Mouse (Mus musculus) C2C12 (cell line): ENCODE data around the gene Coro1c. TPM values are rescaled to one million over a fixed set of nuclear protein-coding genes. Genes with fewer than 3 reads are reported as not detected.

Source experiments
- H3K27me3 ChIP-seq: one replicate; pipeline ENCODE4 v1.6.1; 2011; ENCODE audit not compliant: control insufficient read depth, insufficient read depth, insufficient read length
- H3K36me3 ChIP-seq: one replicate; pipeline ENCODE4 v1.6.1; 2011; ENCODE audit not compliant: control insufficient read depth, insufficient read depth
- H3K4me3 ChIP-seq: one replicate; pipeline ENCODE4 v1.5.1; 2011; ENCODE audit warnings: mild to moderate bottlenecking, control low read depth; ENCODE audit not compliant: poor library complexity, insufficient read depth, severe bottlenecking
- H3K79me2 ChIP-seq: one replicate; pipeline ENCODE4 v1.6.1; 2011; ENCODE audit not compliant: control insufficient read depth, insufficient read depth
- H3K79me3 ChIP-seq: one replicate; pipeline ENCODE4 v1.6.1; 2011; ENCODE audit warnings: low read depth, control low read depth
- H3ac ChIP-seq: one replicate; pipeline ENCODE3; 2011; ENCODE audit warnings: low read depth; ENCODE audit not compliant: control insufficient read depth, insufficient read length
- CEBPB ChIP-seq: IDR thresholded peaks from one replicate; pipeline ENCODE4 v1.6.1; 2011; ENCODE audit warnings: low read depth, mild to moderate bottlenecking, control low read depth, moderate library complexity
- CTCF ChIP-seq: IDR thresholded peaks from one replicate; pipeline ENCODE4 v1.5.1; 2011; ENCODE audit not compliant: control insufficient read depth, insufficient read depth, insufficient read length
- FOSL1 ChIP-seq: IDR thresholded peaks from one replicate; pipeline ENCODE4 v1.8.0; 2011; ENCODE audit warnings: mild to moderate bottlenecking, low read length; ENCODE audit not compliant: poor library complexity, insufficient read depth, severe bottlenecking
- MAX ChIP-seq: IDR thresholded peaks from one replicate; pipeline ENCODE4 v1.6.1; 2011; ENCODE audit warnings: mild to moderate bottlenecking, control low read depth
- MYOD1 ChIP-seq: IDR thresholded peaks from one replicate; pipeline ENCODE4 v1.6.1; 2011; ENCODE audit warnings: low read depth; ENCODE audit not compliant: control insufficient read depth, insufficient read length
- MYOG ChIP-seq: IDR thresholded peaks from one replicate; pipeline ENCODE4 v1.6.1; 2011; ENCODE audit not compliant: control insufficient read depth, insufficient read length; ENCODE audit errors: extremely low read depth
- USF1 ChIP-seq: IDR thresholded peaks from one replicate; pipeline ENCODE4 v1.6.1; 2011; ENCODE audit warnings: low read depth, mild to moderate bottlenecking, control low read depth, moderate library complexity
- polyA plus RNA-seq: library from polyadenylated mRNA; unstranded; fragments of >200 nt; fragmentation: generic; extraction: Trizol; gene quantifications from one replicate; pipeline ENCODE4 v1.2.1, GENCODE M21; 2012; ENCODE audit warnings: missing spikeins

The Coro1c gene
- polyA plus RNA-seq, 1 experiment: 156 TPM

- no peaks in the 10 kb centered on the region for H3K27me3 ChIP-seq
Measured at GRCm38 (mm10) chr5:113807712-113808111, 100.8 kb downstream of the Coro1c start.

GRCm38 (mm10) chr5:113806414-113806813 is 102.1 kb downstream of the Coro1c start:
- TF ChIP-seq MYOG (no peak), MYOD1 (no peak), CTCF (no peak), USF1 (no peak), CEBPB (no peak), MAX (no peak)
- Histone ChIP-seq H3K79me2 (no peaks in the 10 kb centered on the region), H3K79me3 (no peaks in the 10 kb centered on the region), H3K27me3 (no peaks in the 10 kb centered on the region), H3K4me3 (no peak overlapping the region), H3ac (no peak overlapping the region), H3K36me3 (no peaks in the 10 kb centered on the region)

More at GRCm38 (mm10) chr5:113807712-113808111, 100.8 kb downstream of the Coro1c start:
- no peak for TF ChIP-seq MYOG
- TF ChIP-seq CEBPB: no peak
- TF ChIP-seq FOSL1: no peak
- TF ChIP-seq MAX: no peak
- TF ChIP-seq CTCF: no peak
- TF ChIP-seq MYOD1: no peak
- no peak for TF ChIP-seq USF1
- Histone ChIP-seq H3K36me3 (no peaks in the 10 kb centered on the region), H3K79me2 (no peaks in the 10 kb centered on the region), H3K79me3 (no peaks in the 10 kb centered on the region), H3ac (no peak overlapping the region), H3K4me3 (no peak overlapping the region)

GRCm38 (mm10) chr5:113805301-113805700 is 103.3 kb downstream of the Coro1c start:
- H3K79me3 ChIP-seq: no peaks in the 10 kb centered on the region
- no peak overlapping the region for H3ac ChIP-seq
- no peaks in the 10 kb centered on the region for H3K27me3 ChIP-seq
- H3K36me3 ChIP-seq: no peaks in the 10 kb centered on the region
- TF ChIP-seq MAX (no peak), CEBPB (no peak), CTCF (no peak), MYOG (no peak), MYOD1 (no peak), USF1 (no peak), FOSL1 (no peak)
- H3K79me2 ChIP-seq: no peaks in the 10 kb centered on the region
- no peak overlapping the region for H3K4me3 ChIP-seq

GRCm38 (mm10) chr5:113804395-113804966 is 104.1 kb downstream of the Coro1c start:
- H3K79me2 ChIP-seq: peaks cover 3% of the 10 kb centered on the region
- H3K4me3 ChIP-seq: no peak overlapping the region
- no peaks in the 10 kb centered on the region for H3K27me3 ChIP-seq
- H3K36me3 ChIP-seq: no peaks in the 10 kb centered on the region
- H3K79me3 ChIP-seq: no peaks in the 10 kb centered on the region
- no peak overlapping the region for H3ac ChIP-seq
- TF ChIP-seq CTCF (peak; percentile 22), MAX (no peak), USF1 (no peak)

- Histone ChIP-seq H3K36me3 (no peaks in the 10 kb centered on the region), H3ac (peak within 1 kb of the TSS; percentile 27), H3K27me3 (no peaks in the 10 kb centered on the region), H3K79me3 (peaks cover 3% of the 10 kb centered on the region), H3K4me3 (peak within 1 kb of the TSS; percentile 30), H3K79me2 (peaks cover 11% of the 10 kb centered on the region)
- TF ChIP-seq MAX (peak; percentile 18), MYOD1 (peak; percentile 10), CEBPB (no peak)
Measured at GRCm38 (mm10) chr5:113800280-113800679, 108.3 kb downstream of the Coro1c start, which contains the start of gene Tmem119. Gene Tmem119 (minus strand): TSS chr5:113800516.

GRCm38 (mm10) chr5:113799691-113800090 is 108.9 kb downstream of the Coro1c start:
- Histone ChIP-seq H3K79me2 (peaks cover 11% of the 10 kb centered on the region), H3K4me3 (peak overlapping the region; percentile 30), H3K79me3 (peaks cover 3% of the 10 kb centered on the region), H3K27me3 (no peaks in the 10 kb centered on the region), H3ac (peak overlapping the region; percentile 5), H3K36me3 (no peaks in the 10 kb centered on the region)
- TF ChIP-seq CTCF: no peak
- TF ChIP-seq MYOD1: no peak
- TF ChIP-seq USF1: no peak
- TF ChIP-seq CEBPB: no peak
- TF ChIP-seq FOSL1: no peak
- TF ChIP-seq MYOG: no peak
- TF ChIP-seq MAX: no peak
